Mouse (Mus musculus) adrenal gland, adult 8-10 months (tissue): ENCODE results near the gene Wdr35. TPM values are rescaled to one million over a fixed set of nuclear protein-coding genes. Genes with fewer than 3 reads are reported as not detected.
A peak's percentile ranks its signal among the peaks of the same experiment; 100 is the strongest.
"Not testable (repeated sequence)": the region's sequence is repeated elsewhere in the genome, so short reads cannot be mapped to it uniquely, and the experiment has no call there.

Experiments used
- DNase-seq: peaks from one replicate; pipeline ENCODE4 v3.0.0; 2022
- total RNA-seq, 4 experiments: library from RNA; stranded (reverse); gene quantifications; 2 replicates each; pipeline ENCODE4 v1.2.4; 2022

Gene Wdr35
- total RNA-seq: 10 to 100 TPM; 15.6 to 30.8 (median 23.5) TPM

DNA sequence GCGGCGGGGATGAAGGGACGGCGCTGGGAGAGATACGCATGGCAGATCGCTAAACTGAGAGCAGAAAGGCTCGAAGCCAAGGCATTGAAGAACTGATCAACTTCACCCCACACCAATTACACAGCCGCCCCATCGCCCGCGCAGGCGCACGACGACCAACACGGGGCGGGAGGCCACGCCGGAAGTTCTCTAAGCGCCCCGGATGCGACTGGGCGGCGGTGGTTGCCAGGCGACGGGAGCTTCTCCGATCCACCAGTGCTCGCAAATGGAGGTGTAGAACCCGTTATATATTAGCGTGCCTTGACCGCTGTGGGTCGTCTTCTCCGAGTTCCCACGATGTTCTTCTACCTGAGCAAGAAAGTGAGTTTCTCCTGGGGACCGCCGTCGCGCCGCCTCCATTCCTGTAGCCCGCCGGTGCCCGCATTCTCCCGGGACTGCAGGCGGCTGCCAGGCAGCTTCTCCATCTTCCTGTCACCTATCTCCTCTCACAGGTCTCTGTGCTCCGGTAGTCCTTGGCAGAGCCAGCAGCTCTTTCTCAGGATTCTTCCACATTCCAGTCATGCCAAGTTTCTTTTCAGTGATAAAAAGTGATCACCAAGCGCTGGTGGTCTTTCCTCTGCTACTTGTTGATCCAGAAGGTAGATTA, at the start of gene Wdr35:
Gene Wdr35, plus strand, starts transcription at position 73 of the 646 bp plus-strand sequence.
- peak; percentile 87 for DNase-seq

DNA sequence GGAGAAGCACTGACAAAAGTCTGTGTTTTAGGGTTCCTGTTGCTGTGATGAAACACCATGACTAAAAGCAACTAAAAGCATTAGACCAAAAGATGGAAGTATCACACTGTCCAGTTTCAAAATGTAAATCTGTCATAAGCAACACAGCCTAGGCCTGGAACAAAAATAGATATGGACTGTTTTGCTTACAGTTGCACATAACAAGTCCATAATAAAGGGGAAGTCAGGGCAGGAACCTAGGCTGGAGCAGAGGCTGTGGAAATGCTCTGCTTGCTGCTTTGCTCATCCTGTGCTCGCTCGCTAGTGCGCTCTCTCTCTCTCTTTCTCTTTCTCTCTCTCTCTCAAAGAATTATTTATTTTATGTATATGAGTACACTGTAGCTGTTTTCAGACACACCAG, 46.0 kb upstream of the Wdr35 start:
- DNase-seq: no peak

DNA sequence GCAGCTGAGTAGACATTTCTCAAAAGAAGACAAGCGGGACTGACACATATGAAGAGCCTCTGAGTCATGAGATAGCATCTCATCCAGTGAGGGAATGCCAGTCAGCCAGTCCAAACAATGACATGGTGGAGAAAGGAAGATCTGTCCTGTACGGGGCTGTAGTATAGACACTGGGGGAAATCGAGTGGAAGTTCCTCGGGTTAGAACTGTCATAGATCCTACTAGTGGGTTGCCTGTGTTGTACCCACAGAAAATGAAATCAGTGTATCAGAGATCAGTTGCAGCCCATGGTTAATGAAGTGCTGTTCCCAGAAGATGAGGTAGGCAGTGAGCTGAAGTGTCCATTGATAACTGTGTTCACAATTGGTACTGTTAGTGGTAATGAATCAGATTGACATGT, 44.9 kb upstream of the Wdr35 start:
- no peak for DNase-seq

DNA sequence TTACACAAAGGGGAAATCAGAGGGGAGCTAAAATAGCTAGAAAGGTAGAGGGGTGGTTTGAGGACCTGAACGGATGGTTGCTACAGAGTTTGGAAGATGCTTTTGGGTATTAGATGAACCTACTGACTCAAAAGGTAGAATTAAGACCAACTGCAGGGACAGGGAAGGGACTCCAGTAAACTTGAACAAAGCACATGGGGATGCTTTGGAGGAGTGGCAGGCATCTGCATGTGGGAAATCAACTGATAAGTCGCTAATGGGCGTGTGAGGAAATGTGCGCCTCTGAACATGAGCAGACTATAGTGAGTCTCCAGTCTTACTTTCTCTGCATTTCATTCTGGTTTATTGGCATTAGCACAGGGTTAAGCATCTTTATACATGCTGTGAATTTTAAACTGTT, 42.6 kb upstream of the Wdr35 start:
- DNase-seq: no peak

DNA sequence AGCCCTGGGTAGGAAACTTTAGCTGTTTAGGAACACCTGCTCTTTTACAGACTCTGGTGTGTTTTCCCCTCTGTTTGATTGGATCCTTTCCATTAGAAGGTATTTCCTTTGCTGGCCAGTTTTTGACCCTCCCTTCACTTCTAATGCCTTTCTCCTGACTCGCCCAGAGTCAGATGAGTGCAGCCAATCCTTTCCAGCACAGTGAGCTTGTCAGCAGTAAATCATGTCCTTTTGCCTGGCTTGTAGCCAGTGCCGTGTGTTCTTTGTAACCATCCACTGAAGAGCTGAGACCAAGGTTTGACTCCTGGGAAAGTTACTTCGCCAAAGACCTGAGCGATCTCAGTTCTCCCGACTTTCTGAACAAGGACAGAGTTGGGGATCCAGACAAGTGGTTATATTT, 38.3 kb upstream of the Wdr35 start:
- peak; percentile 71 for DNase-seq

DNA sequence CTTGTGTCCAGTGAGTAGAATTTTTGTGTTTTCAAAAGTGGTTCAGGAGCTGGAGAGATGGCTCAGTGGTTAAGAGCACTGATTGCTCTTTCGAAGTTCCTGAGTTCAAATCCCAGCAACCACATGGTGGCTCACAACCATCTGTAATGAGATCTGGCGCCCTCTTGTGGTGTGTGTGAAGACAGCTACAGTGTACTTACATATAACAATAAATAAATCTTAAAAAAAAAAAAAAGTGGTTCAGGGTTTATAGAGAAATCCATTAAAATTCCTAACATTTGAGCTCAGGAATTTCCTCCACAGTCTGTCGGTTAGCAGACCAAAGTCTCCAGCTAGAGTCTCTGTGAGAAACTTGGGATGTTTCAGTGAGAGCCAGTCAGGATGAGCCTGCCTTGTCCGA, 37.5 kb upstream of the Wdr35 start:
- not testable (repeated sequence) for DNase-seq

DNA sequence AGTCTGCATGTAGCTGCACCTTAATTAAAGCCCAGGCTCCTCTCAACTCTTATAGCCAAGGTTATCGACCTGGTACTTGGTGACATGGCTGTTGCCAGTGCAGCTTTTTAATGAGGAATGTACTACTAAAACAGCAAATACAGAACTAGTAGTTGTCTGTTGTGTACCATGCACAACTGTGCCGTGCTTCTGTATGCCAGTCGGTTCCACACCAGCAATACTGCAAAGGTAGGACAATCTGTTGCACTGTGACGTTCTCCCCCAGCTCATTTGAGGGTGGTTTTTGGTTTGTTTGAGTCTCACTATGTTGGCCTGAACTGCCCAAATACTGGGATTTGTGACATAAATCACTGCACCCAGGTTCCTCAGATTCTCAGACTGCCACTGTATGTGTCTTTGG, 34.2 kb upstream of the Wdr35 start:
- no peak for DNase-seq

DNA sequence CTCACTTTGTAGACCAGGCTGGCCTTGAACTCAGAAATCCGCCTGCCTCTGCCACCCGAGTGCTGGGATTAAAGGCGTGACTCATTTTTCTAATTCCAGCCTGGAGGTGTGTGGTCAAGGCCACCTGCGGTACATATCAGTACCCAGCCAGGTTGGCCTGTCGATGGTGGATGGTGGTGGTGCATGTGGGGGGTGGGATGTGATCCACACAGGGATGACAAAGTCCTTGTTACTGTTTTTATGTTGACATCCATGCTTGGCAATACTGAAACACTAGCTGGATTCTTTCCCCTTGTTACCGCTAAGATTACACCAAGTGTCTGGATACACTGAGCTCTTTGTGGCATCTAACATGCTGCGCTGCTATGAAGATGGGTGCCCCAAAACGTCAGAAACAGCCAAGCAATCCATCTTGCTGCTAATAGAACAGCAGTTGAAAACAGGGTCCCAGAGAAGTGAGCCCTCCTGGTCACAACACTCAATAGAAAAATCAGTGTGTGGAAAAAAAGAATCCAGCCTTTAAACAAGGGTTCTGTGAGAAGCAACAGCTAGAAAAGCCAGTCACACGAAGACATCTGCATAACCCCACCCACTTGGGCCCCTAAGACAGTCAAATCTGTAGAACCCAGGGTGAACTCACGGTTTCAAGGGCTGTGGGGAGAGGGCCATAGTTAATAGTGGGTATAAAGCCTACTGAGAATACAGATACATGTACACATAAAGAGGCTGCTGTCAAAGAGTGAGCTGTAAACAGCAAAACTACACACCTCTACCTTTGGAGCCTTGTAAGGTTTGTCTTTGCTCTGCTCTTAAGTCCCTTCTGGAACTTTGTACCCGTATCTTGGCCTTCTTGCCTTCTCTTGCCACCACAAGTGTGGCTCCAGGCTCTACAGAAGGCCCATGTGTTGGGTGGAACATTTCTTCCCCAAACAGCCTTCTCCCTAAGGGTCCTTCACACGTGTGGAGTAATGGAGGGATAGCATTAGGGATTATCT, 33.4 kb upstream of the Wdr35 start:
- no peak for DNase-seq

DNA sequence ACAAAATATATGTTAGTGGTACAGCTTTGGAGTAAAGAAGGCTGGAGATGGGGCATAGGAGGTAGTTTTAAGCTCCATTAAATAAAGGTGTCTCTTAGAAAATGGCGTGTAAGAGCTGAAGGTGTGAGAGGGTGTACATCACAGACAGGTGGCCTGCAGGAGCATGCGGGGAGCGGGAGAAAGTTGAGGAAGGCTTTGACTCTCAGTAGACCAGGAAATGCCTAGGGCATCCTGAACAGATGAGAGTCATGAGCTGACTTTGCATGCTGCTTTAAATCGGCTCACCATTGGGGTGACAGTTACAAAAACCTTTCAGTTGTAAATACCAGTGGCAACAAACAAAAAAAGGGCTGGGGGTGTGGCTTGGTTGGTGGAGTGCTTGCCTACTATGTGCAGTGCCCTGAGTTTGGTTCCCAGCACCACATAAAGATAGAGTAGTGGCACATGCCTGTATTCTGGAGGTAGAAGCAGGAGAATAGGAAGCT, 32.5 kb upstream of the Wdr35 start:
- DNase-seq: no peak

DNA sequence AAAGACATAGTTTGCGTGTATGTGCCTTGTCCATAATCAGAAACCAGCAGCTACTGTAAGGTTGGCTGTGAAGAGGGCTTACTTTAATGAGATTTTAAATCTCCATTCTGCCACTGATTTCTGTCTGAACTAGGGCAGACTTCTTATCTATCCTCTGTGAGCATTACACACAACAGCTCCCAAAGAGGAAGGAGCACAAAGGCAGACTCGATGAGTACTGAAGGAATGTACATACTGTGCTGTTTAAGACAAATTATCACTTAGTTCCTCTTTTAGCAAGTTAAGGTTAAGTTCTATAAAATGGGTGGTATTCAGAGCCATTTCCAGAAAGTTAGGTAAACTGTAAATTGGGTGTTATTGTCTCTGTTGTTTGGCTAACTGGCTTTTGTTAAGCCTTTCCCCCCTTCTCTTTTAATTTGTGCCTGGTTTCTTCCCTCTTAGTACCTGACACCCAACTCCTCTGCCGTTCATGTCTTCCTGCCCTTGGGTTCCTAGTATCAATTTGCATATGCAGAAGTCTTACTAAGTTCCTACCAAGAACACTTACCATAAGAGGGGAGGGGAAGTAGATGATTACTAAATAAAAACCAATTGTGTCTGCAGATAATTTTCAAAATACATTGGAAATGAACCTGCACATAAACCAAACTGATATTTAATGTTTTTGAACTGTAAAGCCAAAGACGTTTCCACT, 31.8 kb upstream of the Wdr35 start:
- no peak for DNase-seq

DNA sequence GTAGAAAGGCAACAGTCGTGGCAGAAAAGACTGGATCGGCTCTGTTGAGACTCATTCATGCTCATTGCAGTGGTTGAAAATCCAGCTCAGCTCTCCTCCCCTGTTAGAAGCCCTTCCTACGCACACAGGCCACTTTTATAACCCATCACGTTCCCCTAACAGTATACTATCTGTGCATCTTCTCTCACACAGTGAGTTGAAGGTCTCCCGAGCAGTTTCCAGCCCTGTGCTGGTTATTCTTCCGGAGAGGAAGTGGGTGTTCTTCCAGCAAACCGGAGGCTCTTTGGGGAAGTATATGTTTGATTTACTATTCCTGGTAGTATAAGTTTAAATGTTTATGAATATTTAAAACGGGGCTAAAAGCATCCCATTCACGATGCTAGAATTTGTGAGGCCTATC, 26.5 kb upstream of the Wdr35 start:
- DNase-seq: no peak

DNA sequence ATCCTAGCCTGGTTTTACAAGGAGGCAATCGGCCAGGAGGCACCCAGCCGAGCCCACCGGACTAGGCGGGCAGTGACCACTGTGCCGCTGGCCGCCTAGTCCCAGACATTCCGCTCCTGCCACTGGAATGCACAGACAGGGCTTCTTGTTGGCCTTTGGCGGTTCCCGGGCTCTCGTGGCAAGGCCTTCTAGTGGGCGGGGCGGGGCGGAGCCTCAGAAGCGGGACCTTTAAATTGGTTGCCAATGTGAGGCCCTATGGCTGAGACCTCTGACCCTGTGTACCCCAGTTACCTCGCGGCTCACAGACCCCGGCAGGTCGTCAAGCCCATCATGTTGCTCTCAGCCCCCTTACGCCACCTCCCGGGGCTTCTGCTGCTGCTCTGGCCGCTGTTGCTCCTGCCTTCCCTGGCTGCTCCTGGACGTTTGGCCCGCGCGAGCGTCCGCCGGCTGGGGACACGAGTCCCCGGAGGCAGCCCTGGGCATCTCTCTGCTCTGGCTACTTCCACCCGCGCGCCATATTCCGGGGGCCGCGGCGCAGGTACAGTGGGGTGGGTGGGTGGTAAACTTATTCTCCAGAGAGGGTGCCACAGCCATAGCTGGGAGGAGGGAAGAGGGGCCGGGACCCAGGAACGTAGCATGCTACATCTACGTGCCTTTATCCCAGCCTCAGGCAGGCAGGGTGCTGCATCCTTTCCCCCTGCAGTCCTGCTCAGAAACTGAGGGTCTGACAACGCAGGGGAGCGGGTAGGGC, 25.8 kb upstream of the Wdr35 start, which contains the start of gene Matn3:
Gene Matn3, plus strand, starts transcription at position 216 of the 751 bp plus-strand sequence.
- DNase-seq: peak; percentile 66

DNA sequence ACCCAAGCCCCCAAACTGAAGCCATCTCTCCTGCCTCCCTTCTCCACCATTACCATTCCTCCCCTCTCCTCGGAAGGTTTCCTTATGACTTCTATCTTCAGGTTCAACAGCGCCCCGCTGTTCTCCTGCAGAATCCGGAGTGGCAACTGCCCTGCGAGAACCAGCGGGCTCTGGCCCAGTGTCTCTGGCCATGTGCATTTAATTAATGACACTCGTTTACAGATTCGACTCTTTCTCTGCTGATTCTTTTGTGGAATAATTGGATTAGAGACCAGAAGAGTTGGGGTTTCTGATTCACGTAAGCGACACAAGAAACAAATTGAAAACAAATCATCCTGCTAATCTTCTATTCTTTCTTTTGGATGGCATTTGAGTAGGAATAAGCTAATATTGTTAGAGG, 20.6 kb upstream of the Wdr35 start:
- no peak for DNase-seq

DNA sequence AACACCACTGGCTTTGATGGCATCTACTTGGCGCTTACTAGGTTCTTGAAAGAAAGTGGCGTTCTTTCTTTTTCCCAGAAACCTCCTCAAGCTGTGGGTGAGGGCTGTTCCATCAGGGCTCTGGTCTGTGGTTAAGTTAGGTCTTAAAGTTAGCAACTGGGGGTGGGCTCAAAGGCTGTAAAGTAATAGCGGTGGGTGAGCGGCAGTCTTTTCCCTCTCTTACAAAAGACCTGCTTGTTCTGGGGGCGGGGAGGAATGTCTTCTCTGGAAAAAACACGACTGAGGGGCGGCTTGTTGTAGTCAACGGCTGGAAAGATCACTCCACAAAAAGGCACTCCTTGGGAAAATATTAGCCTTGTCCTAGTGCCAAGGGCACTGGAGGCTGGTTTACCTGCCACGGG, 19.5 kb upstream of the Wdr35 start:
- DNase-seq: no peak

DNA sequence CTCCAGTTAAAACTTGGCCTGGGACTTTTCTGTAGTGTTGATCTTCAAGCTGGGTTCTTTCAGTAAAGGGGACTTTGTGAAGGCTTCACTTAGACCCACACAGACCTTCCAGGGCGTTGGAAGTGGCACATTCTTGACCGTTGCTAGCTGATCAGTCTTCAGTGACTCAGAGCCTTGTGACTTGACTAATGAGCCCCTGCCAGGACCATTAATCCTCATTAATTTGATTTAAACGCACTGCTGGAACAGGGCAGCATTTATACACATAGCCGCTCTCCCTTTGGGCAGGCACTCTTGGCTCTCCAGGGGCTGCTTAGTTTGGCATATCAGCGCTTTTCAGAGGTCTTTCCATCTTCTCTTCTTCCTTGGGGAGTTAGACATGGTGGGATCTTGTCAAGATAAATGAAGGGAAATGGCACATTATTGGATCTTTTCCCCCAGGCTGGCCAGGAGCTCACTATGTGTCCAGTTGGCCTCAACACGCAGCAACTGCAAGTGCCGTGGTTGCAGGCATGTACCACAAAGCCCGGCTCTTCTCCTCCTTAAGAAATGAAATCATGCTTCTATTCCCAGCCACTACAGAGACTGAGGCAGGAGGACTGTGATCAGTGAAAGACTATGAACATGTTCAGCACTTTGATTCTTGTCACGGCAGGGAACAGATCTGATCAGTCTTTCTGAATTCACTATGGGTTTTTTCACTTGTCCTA, 11.9 kb upstream of the Wdr35 start:
- DNase-seq: peak; percentile 9

DNA sequence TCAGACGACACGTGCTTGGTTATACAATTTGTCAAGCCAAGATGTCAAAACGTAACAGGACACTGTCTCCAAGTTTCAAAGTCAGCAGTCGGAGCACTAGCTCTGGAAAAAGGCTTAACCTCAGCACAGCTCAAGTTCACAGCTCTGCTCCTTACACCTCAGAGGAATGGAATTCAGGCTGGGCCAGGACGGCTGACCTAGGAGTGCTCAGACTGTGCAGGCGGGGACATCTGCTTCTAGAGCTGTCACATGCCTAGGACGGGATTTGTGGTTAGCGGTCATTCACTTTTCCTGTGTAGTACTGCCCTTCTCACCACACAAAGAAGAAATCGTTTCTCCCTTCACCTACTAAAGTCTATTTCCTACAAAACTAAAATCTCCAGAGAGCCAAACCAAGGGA, 3.9 kb upstream of the Wdr35 start:
- DNase-seq: peak; percentile 42

DNA sequence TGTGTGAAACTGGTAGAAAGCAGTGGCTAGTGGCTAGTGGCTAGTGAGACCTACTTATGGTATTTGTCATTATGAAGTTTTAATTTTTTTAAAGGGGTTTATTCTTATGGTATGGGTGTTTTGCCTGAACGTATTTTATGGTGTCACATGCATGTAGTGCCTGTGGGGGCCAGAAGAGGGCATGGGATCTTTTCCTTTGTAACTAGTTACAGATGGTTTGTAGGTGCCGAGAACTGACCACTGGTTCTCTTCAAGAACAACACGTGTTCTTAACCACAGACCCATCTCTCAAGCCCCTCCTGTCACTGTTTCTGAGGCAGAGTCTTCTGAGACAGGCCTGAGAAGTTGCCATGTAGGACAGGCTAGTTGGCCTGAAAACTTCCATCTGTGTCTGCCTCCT, 1.4 kb downstream of the Wdr35 start:
- DNase-seq: no peak

DNA sequence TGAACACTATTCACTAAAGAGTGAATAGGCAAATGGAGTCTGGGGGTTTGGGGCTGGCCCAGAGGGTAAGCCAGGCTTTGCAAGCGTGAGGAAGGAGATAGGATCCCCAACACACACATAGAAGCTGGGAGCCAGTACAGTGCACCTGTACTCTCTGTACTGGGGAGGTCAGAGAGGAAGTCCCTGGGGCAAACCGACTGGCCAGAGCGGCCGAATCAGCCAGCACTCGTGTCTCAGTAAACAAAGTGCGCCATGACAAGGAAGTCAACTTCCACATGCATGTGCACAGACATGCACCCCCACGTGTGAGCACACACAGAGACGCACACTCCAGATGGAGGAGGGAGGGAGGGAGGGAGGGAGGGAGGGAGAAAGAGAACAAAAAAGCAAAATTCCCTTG, 19.5 kb downstream of the Wdr35 start:
- DNase-seq: no peak

DNA sequence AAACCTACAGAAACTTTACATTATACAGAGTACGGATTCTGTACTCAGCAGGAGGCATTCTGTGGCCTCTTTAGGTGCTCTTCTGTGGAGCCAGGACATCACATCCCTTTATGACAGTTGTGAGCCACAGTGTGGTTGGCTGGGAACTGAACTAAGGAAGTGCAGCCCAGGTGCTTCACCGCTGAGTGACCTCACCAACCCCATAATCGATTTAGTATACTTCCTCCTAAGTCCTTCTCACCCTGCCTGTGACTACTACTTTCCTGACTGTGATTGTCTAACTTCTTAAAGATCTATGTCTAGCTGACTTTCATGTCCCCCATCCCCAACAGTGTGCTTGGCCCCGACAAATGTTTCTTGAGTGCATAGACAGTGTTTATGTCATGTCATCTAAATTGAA, 24.6 kb downstream of the Wdr35 start:
- no peak for DNase-seq

DNA sequence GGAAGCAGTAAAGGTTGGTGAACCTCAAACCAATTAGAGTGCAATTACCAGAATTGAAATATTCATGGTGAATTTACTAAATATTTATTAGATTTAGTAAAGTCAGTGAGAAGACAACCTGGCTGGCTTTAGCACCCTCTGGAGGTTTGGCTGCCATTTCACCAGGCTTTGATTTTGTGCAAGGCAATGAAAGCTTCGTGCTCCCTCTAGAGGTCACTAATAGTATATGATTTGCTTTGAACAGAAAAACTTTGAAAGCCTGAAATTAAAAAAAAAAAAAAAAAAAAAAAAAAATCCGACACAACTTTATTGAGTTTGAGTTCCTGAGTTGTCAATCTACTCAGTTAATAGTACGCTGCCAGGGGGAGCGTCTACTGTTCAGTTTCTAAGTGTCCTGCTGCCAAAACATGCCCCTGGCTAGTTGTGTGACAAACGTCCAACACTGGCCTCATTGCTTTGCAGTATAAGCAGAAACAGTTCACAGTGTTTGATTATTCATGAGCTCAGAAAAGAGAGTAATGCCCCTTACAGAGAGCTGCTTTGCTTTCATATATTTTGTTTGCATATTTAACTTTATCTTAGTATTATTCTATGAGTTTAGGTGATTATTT, 28.5 kb downstream of the Wdr35 start:
- DNase-seq: peak; percentile 36

DNA sequence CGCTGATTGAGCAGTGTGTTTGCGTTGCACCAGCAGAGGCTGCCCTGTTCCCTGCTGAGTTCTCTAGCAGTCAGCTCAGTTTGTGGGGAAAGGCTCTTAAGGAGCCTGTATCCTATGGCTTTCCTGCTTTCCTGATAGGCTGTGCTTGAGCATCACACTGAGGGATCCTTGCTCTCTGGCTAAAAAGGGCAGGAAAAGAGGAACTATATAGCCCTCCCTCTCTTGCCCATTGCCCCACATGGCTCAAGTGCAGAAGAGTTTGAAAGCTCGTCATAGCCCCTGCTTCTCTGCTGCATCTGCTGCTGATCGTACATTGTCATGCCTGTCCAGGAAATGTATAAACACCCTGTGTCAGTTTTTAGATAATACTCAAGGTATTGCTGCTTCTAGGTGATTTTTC, 33.5 kb downstream of the Wdr35 start:
- DNase-seq: no peak
